Mouse (Mus musculus) gastrocnemius, postnatal 10 days (tissue): ENCODE results near the gene Mycbp. TPM values are rescaled to one million over a fixed set of nuclear protein-coding genes. Genes with fewer than 3 reads are reported as not detected.

Source experiments
- DNase-seq: peaks from one replicate; pipeline ENCODE4 v3.0.0; 2021; ENCODE audit warnings: mixed read lengths
- long read RNA-seq, 2 experiments: library from polyadenylated mRNA; stranded (forward); transcript quantifications; one replicate each; pipeline ENCODE4 v2.0.0; 2021
- total RNA-seq, 2 experiments: library from RNA; stranded (reverse); gene quantifications; 2 replicates each; pipeline ENCODE4 v1.2.3; 2021

The Mycbp gene
- 10 to 100 TPM; 17.8 to 22.4 TPM for total RNA-seq
- long read RNA-seq, experiment 1, transcript Mycbp-201 (5 exons, 1,685 nt), result major isoform, 13 of 17 reads
- long read RNA-seq, experiment 1, partial matches to known transcripts, result 0 of 17 reads
- long read RNA-seq, experiment 1, other reads (novel, unspliced or antisense), result 1 of 17 reads
- long read RNA-seq, experiment 2, transcript Mycbp-201 (5 exons, 1,685 nt), result major isoform, 13 of 15 reads
- long read RNA-seq, experiment 2, partial matches to known transcripts, result 0 of 15 reads
- long read RNA-seq, experiment 2, other reads (novel, unspliced or antisense), result 1 of 15 reads

DNA sequence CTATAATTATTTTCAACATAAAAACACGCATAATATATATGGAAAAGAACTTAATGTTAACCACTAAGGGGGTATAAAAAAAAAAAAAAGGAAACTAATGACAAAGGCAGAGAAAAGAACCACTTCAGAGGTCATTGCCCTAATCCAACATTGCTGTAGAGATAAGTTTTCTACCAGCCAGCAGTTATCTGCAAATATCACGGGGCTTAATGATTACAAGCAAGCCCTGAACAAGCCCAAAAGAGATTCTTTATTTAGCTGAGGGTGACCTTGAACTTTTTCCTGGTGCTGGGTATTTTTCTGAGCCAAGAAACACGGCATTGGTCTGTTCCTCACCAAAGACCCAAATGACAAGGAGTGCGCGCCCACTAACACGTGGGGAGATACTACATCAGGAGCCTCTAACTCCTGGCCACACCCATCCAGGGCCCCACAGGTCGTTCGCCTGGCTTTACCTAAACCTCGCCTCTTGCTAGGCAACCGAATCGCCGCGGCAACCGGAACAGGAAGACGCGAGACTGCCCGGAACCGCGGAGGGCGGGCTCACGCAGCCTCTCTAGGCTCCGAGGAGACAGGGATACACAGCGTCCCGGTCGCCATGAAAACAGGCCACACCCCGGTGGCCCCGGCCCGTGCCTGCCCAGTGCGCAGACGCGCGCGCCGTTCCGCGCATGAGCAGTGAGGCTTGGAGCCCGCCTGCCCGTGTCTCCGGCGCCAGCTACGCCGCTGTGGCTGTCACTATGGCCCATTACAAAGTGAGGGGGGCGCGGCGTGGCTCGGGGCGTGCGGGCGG, at the start of gene Mycbp:
TSS of gene Mycbp (plus strand) at position 500 of the 793 bp plus-strand sequence.
- peak; percentile 99 for DNase-seq

DNA sequence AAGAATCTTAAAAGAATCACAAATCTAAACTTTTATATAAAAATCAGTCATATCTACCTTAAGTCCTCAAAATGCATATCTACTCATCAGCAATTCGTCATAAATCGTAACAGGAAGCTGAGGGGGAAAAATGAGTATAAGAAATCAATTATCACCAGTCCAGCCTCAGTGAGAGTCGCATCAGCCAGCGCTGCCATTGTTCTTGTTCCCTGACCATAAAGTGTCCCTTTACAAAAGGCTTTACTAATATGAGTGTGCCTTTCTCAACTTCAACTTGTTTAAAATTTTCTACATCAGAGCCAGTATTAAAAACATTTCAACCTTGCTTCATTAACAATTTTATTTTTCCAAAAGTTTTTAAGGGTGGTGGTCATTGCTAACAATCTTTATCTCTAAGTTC, 47.7 kb upstream of the Mycbp start:
- DNase-seq, result no peak

DNA sequence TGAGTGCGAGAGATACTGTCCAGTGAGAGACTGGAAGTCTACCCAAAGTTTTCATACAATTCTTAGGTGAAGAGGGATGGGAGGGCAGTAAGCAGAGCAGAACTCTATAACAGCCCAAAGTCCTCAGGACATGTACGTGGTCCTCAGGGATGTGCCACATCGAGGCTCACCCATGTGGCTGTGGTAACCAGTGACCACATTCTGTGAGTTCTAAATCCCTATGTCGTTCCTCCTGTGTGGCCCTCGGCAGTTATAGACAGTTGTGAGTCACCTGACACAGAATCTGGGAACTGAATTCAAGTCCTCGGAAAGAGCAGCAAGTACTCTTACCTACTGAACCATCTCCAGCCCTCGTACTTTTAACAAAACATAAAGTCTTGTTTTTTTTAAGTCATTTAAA, 46.5 kb upstream of the Mycbp start:
- no peak for DNase-seq

DNA sequence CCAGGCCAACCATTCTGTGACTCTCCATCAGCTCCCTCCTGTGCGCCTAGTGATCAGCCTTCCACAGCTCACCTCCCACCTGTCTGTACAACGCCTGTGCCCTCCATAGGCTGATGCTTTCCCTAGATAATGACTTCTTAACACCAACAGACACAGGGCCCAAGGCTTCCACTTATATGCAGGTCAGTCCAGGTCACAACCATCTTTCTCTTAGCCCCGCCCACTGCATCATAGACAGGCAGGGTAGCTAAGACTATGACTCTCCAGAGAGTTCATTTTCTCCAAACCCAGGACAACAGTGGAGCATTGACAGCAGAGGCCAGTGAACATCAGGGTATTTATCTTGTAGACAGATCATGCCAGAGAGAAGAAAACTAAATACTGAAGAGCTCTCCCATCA, 45.3 kb upstream of the Mycbp start, which contains the start of gene 4933427I04Rik:
TSS of gene 4933427I04Rik (plus strand) at position 301 of the 400 bp plus-strand sequence.
- DNase-seq, result no peak

DNA sequence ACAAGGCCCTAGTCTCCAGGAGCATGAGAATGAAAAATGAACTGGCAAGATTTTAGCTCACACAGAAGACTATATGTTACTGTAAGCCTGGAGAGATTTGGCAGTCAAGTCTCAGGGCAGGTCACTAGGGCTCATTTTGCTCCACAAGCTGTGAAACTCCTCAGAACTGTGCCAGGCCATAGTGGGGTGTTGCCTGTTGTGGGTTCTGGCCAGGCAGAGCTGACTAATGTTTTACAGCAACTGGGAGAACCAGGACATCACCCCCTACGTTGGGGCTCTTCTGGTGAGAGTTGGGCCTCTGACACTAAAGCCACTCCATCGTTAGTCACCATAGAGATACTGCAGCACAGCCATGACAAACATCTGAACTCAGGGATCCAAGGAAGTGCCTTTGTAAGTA, 44.8 kb upstream of the Mycbp start:
- no peak for DNase-seq

DNA sequence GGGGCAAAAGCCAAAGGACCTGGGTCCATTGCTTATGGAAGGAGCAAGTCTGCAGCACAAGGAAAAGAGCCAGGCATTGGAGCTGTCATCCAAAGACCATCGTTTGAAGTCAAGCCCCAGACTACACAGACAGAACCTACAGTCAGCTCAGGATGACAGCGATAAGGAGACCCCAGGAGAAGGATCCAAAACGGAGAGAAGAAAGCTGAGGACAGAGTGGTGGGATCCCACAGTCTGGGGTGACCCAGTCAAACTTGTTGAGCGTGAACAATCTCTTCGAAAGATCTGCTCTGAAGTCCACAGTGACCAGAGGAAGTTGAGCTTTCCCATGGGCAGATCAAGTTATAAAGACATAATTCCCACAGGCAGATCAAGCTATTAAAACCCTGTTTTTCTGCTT, 44.0 kb upstream of the Mycbp start:
- DNase-seq, result no peak

DNA sequence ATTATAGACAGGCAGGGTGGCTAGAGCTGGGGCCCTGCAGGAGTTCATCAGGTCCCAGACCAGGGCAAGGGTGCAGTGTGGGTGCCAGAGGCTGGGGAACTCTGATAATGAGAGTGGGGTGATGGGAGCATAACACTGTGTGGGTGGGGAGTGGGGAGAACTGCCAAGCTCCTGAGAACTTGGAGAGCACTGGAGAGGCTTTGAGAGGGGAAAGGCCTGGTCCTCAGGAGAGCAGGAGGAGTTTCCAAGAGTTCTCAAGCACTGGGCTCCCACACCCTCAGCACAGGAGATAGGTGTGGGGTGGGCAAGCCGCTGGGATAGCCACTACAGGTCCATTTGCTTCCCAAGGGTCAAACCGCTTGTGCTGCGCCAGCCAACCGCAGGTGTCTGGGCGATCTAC, 10.9 kb upstream of the Mycbp start:
- no peak for DNase-seq

DNA sequence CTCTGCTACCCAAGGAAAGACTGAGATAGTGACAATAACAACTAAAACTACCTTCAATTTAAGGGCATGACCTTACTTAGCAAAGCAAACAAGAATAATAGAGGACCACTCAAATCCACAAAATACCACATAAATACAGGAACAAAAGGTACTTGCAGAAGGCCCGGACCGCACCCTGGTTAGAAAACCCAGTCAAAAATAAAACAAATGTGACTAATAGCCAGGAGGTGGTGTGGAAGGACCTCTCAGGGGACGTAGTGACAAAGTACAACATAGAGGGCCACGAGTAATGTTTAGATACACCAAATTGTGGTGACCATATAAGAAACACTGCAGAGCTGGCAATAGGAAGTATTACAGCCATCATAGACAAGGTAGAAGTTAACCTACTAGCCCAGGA, 10.3 kb upstream of the Mycbp start:
- DNase-seq, result no peak

DNA sequence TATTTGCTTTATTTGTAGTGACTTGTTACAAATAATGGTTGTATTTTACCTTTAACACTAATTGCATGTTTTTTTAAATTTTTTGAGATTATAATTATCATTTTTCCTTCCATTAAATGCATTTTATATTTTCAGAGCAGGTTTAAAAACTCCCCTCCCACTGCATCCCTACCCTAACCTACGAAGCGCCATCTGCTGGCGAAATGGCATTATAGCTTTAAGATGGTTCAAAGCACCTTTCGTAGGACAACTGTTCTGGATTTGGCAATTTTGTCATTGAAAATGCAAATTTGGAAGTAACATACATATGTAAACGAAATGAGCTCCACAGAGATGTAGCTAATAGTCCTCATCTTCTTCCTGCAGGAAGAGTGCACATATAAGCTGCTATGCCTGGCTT, 5.9 kb upstream of the Mycbp start:
- DNase-seq, result peak; percentile 61

DNA sequence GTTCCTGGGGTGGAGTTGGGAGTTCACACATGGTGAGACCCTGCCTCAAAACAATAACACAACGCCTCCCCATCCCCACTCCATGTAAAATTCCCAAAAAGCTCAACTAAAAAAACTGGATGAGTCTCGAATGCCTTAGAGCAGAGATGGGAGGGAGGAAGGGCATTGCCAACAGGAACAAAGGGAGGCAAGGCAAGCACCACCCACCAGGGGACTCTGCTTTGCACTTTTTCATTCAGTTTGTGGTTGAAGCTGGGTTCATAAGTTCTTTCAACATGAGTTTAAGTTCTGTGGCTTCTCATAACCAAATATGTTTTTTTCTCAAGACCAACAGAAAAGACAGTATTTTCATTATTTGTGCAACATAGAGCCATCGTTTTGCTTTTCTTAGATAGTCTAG, 1.2 kb upstream of the Mycbp start:
- no peak for DNase-seq

DNA sequence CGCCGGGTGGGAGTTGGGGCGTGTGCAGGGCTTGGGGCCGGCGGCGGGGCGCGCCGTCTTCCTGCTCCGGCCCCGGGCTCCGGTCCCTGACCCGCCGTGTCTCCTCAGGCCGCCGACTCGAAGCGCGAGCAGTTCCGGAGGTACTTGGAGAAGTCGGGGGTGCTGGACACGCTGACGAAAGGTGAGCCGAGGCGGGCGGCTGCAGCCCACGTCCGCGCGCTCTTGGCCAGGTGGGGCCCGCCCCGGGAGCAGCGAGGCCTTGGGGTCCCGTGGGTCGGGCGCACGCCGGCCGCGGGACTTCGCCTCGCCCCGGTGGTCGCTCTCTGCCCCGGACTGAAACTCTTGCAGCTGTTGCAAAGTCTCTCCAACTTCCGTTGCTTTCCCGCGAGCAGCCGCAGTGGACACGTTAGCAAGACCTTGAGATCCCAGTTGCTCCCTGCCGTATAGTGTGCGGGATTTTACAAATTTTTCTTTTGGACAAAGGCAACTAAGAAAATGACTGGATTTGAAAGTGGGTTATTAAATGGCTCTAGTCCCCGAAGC, 565 bp downstream of the Mycbp start:
- DNase-seq, result no peak

DNA sequence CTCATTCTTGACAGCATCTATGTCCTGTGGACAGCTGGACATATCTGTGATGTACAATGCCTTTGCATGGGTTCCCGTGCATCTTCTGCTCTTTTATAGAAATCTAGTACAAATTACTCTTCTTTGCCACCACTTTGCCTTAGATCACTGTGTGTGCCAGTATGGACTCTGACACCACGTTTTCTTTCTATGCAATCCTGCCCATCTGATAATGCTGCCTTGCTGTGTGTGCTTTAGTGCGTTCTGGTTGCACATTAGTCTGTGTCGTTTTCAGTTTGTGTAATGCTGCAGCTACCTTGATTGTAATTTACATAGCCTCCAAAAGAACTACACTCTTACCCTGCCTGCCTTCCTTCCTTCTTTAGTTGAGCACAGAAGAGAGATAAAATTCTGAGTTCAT, 6.9 kb downstream of the Mycbp start:
- no peak for DNase-seq

DNA sequence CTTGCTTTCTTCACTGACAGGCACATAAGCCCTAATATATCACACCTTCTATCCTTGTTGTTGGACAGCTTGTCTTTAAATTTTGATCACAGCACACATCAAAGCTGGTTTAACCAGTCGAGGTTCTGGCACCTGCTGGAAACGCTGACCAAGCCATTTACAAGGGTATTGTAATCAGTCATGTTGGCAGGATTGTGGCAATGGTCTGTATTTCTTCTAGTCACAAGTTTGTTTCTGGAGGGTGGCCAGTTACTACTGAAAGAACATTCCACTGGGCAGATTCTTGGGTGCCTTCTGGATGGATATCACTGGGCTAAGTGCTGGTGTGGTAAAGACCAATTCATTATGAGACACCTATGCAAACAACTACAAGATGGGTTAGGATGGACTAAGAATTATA, 7.8 kb downstream of the Mycbp start:
- DNase-seq, result no peak

DNA sequence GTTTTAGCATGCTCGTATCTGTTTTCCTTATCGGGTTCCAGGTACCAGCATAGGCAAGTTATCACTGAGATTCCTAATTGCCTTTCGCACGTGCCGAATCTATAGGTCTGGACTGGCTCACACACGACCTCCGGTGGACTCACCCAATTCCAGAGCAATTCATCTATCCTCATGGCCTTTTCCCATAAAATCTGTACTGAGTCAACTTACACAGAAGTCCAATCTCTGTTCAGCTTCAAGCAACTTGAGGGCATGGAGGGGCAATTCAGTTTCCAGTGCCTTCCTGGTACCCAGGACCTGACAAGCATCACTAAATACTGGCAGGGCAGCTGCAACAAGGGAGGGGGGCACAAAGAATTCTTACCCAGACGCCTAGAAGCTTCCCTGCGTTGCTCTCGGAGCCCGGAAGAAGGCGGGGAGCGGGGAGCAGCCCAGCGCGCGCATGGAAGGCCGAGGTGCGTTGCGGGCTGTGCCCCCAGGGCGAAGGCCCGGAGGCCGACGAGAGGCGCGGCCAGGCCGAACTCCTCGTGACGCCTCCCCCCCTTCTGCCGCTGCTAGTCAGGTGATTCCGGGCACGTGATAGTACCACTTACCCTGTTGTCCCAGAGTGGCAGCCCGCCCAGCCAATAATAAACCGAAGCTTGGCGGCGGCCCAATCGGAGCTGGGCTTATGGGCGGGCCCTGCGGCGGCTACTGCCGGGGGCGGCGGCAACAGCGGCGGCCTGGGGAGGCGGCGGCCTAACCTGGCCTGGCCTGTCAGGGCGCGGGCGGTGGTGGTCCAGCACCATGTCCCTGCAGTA, 12.3 kb downstream of the Mycbp start, which contains the start of gene Rragc:
TSS of gene Rragc (plus strand) at position 699 of the 800 bp plus-strand sequence.
- DNase-seq, result peak; percentile 100

DNA sequence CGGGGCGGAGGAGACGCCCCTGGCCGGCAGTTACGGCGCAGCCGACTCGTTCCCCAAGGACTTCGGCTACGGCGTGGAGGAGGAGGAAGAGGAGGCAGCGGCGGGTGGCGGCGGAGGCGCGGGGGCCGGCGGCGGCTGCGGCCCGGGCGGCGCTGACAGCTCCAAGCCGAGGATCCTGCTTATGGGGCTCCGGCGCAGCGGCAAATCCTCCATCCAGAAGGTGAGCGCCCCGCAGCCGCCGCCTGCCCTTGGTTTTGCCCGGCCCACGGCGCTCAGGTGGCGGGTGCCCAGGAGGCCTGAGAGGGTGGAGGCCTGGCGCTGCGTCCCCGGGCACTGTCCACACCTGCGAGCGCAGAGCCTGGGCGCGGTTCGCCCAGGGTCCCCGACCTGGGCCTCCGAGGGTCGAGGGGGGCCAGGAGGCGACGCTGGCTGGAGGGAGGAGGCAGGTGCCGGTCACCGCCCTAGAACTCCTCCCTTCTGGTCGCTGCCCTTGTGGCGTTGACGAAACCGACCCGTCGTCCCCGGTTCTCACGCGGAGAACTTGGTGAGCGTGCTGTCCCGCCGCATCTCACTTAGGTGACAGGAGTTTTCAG, 13.0 kb downstream of the Mycbp start, which contains the start of gene 4930535I16Rik:
TSS of gene 4930535I16Rik (minus strand) at position 475 of the 593 bp plus-strand sequence.
- peak; percentile 40 for DNase-seq

DNA sequence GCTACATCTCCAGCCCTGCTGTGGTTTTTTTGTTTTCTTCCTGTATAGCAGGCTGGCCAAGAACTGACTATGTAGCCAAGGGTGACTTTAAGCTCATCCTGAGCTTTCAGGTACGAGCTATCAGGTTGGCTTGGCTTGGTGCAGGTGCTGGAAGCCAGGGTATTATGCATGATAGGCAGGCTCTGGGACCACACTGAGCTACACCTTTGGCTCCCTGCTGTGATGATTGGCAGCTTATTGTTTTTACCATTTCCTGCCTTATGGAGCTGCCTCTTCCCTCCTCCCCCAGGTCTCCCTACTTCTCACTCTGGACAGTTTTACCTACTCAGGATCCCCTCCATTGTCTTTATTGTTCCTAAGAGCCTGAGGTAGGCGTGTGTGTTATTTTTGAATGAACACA, 14.2 kb downstream of the Mycbp start:
- no peak for DNase-seq

DNA sequence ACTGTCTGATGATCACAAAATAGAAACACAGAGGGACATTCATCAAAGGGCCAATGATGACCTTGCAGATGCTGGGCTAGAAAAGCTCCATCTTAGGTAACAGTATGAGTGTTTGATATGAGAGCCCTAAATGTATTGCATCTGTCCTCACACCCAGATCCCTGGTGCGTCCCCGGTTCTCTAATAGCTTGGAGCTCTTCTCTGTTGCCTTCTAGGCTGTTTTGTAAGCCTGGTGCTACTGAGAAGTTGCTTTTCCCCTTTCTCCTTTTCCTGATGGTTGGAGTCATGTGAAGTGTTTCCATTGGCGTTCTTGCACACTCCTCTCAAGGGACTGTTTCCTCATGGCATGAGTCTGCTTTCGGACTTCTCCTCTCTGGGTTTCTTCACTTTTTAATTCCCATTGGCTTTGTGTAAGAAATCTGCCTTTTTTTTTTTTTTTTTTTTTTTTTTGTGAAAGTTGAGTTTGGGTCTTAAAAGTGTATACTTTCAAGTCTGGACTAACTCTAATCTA, 16.5 kb downstream of the Mycbp start:
- no peak for DNase-seq

DNA sequence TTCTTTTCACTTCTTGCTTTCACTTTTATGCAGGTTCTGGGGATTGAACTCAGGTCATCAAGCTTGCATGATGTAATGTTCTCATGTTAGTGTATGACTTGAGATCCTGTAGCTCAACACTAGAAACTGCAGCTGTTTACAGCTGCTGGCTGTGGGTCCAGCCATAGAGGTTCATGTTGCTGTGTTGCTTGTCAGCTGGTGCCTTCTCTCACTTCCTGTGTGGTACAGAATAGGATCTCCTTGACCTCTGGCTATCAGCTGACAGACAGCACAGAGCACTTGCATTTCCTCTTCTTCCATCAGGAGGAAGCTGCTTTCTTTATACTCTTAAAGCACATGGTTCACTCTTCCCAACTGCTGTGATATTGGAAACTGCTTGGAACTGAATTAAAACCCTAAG, 23.3 kb downstream of the Mycbp start:
- DNase-seq, result no peak

DNA sequence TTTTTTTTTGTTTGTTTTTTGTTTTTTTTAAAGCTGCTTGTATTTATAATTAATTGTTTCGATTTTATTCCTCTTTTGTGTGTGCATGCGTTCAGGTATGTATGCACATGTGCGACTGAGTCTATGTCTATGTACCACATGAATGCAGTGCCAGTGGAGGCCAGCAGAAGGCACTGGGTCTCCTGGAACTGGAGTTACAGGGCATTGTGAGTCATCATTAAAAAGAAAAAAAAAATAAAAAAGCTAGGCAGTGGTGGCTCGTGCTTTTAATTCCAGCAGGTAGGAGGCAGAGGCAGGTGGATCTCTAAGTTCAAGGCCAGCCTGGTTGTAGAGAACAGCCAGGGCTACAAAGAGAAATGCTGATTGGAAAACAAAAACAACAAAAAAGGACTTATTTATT, 25.4 kb downstream of the Mycbp start:
- no peak for DNase-seq

DNA sequence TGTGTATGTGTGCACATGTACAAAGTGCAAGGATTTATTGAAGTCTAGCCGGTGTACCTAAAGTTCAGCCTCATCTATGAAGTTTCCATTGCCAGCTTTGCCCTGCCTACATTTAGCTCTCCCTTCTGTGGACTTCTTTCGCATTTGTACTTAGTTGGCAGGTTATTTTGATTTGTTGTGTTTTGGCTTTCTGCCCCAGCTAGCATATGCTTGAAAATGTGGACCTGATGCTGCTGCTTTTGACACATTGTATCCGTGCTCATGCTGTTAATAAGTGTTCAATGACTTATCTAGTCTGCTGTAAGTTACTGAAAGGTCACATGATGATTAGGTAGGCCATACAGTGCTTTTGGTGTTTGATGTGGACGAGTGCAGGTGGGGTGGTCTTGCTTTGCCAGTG, 29.7 kb downstream of the Mycbp start:
- DNase-seq, result no peak

DNA sequence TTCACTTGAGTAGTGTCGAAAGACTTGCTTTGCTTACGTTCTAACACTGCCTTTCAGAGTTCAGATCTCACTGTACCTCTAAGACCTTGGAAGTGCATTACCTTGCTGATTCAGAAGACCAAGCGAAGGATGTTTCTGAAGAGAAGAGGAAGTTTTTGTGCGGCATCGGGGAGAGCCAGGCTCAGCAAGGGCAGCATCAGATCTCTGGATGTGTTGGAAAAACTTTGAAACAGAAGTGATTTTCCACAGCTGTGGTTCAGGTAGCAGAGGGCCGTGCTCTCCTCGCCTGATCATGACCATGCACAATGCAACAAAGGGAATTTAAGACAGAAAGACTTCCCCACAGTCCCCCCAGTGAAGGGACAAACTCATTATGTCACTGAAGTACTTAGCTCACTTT, 31.4 kb downstream of the Mycbp start:
- DNase-seq, result no peak

DNA sequence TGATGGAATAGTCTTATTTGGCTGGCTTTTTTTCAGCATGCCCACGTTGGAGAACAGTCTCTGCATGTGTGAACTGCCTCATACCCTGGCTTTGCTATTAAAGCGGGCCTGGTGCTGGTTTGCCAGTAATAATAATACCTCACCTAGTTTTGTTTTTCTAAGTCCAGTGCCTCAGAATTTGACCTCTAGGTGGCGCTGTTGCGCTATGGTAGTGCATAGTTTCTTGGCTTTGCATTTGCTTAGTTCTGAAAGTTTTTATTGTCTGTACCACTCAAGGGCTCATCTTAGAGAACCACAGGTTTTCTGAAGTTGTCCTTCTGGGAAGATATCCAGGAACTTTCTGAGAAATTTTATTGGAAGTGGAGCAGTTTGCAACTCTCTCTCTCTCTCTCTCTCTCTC, 35.2 kb downstream of the Mycbp start:
- peak; percentile 79 for DNase-seq
